Mouse (Mus musculus) midbrain, embryonic 12.5 days (tissue): ENCODE measurements around the gene Zfp609. TPM values are rescaled to one million over a fixed set of nuclear protein-coding genes. Genes with fewer than 3 reads are reported as not detected.

ENCODE experiments used
- ATAC-seq: fragments of 200-750 bp; cut with Nextera tagmentation; 2 replicates; pipeline ENCODE4 v1.8.0; 2017; ENCODE audit warnings: low read depth, moderate TSS enrichment, moderate library complexity; ENCODE audit not compliant: low FRiP score
- H3K27ac ChIP-seq: fragments of 300-500 bp; sonication (generic); replicated peaks from 2 replicates; pipeline ENCODE4 v1.5.1; 2016; ENCODE audit warnings: mild to moderate bottlenecking
- H3K27me3 ChIP-seq: fragments of 300-500 bp; sonication (generic); 2 replicates; pipeline ENCODE4 v1.6.1; 2016; ENCODE audit warnings: mild to moderate bottlenecking
- H3K36me3 ChIP-seq: fragments of 300-500 bp; sonication (generic); 2 replicates; pipeline ENCODE4 v1.6.1; 2016
- H3K4me1 ChIP-seq: fragments of 300-500 bp; sonication (generic); 2 replicates; pipeline ENCODE4 v1.6.1; 2016
- H3K4me2 ChIP-seq: fragments of 300-500 bp; sonication (generic); replicated peaks from 2 replicates; pipeline ENCODE4 v1.6.1; 2016; ENCODE audit warnings: mild to moderate bottlenecking, moderate library complexity
- H3K4me3 ChIP-seq: fragments of 300-500 bp; sonication (generic); 2 replicates; pipeline ENCODE4 v1.5.1; 2016; ENCODE audit warnings: mild to moderate bottlenecking
- H3K9ac ChIP-seq: fragments of 300-500 bp; sonication (generic); replicated peaks from 2 replicates; pipeline ENCODE4 v1.6.1; 2016; ENCODE audit warnings: mild to moderate bottlenecking, moderate library complexity
- H3K9me3 ChIP-seq: fragments of 300-500 bp; sonication (generic); 2 replicates; pipeline ENCODE4 v1.6.1; 2016; ENCODE audit warnings: mild to moderate bottlenecking
- WGBS: fragments of 180-500 bp; shearing (Covaris S2); methylation state at CpG from one replicate; pipeline ENCODE4 v1.1.7; 2016; 5-methylcytosine and 5-hydroxymethylcytosine counted together
- polyA plus RNA-seq: library from polyadenylated mRNA; unstranded; fragments of >200 nt; fragmentation: Nextera tagmentation; extraction: Ambion mirVana; gene quantifications from 2 replicates; pipeline ENCODE4 v1.2.1, GENCODE M21; 2016

Zfp609 gene
- polyA plus RNA-seq, 1 experiment from 2014 or later, result 12.0 TPM

DNA sequence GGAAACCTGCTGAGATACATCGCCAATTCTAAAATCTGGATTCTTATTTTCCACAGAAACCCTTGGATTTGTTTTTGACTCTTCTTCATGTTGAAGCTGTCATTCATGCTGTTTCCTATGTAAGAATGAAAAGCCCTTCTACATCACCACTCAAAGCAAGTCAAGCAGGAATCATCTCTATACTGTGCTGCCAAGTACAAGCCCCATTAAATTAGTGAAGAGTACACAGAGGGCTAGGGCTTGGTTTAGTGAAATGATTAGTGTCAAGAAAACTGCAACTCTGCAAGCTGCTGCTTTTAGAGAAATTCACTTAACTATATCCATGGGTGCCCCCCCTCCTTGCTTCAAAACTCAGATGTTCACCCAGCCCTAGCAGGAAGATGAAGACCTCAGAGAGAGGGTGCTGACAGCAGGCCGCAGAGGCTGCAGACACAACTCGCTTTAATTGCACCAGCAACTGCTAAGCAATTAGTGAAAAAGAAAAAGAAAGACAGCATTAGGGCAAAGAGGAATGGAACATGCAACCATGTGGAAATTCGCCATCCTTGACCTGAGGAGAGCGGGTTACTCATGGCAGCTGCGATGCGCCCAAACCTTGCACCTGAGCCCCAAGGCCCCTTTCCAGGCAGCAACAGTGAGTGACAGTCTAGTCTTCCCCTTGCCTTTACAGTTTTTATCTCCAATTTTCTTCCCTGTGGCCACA, 71.5 kb downstream of the Zfp609 start:
- 0 out of 2 replicates have a peak overlapping the region, but pooled peaks have one; percentile 39 for H3K27ac ChIP-seq
- H3K9me3 ChIP-seq, result no peaks in the 10 kb centered on the region
- H3K27me3 ChIP-seq, result no peaks in the 10 kb centered on the region
- 87% methylated on average over 7 of the region's 7 CpGs for WGBS
- H3K9ac ChIP-seq, result no peak overlapping the region
- no peak overlapping the region for H3K4me3 ChIP-seq
- no peak overlapping the region for H3K4me2 ChIP-seq
- no peak for ATAC-seq
- H3K36me3 ChIP-seq, result no peaks in the 10 kb centered on the region; the same call in 1 of the 2 replicates
- H3K4me1 ChIP-seq, result peaks cover 8% of the 10 kb centered on the region; the same call in 1 of the 2 replicates

GRCm38 (mm10) chr9:65755164-65755563, 72.2 kb downstream of the Zfp609 start:
- no peak overlapping the region for H3K4me2 ChIP-seq
- peaks cover 8% of the 10 kb centered on the region; the same call in 1 of the 2 replicates for H3K4me1 ChIP-seq
- H3K36me3 ChIP-seq, result no peaks in the 10 kb centered on the region; the same call in 1 of the 2 replicates
- H3K4me3 ChIP-seq, result no peak overlapping the region
- no peak for ATAC-seq
- H3K27me3 ChIP-seq, result no peaks in the 10 kb centered on the region
- H3K27ac ChIP-seq, result no peak overlapping the region
- H3K9me3 ChIP-seq, result no peaks in the 10 kb centered on the region
- H3K9ac ChIP-seq, result no peak overlapping the region
- 90% methylated on average over 1 of the region's 1 CpGs for WGBS

- H3K4me3 ChIP-seq, result no peak overlapping the region
- H3K9me3 ChIP-seq, result no peaks in the 10 kb centered on the region
- H3K36me3 ChIP-seq, result no peaks in the 10 kb centered on the region; the same call in 1 of the 2 replicates
- no peak overlapping the region for H3K4me2 ChIP-seq
- H3K4me1 ChIP-seq, result peaks cover 12% of the 10 kb centered on the region
- H3K9ac ChIP-seq, result no peak overlapping the region
- no peak for ATAC-seq
- H3K27ac ChIP-seq, result no peak overlapping the region
- H3K27me3 ChIP-seq, result no peaks in the 10 kb centered on the region
- 94% methylated on average over 3 of the region's 3 CpGs for WGBS
These were observed 74.7 kb downstream of the Zfp609 start for GRCm38 (mm10) chr9:65752632-65753031.

GRCm38 (mm10) chr9:65751906-65752305, 75.5 kb downstream of the Zfp609 start:
- ATAC-seq, result no peak
- Histone ChIP-seq H3K27me3 (no peaks in the 10 kb centered on the region), H3K4me2 (no peak overlapping the region), H3K9me3 (no peaks in the 10 kb centered on the region), H3K9ac (no peak overlapping the region), H3K4me3 (no peak overlapping the region), H3K27ac (no peak overlapping the region), H3K4me1 (peaks cover 12% of the 10 kb centered on the region), H3K36me3 (no peaks in the 10 kb centered on the region; the same call in 1 of the 2 replicates)
- 96% methylated on average over 7 of the region's 7 CpGs for WGBS

DNA sequence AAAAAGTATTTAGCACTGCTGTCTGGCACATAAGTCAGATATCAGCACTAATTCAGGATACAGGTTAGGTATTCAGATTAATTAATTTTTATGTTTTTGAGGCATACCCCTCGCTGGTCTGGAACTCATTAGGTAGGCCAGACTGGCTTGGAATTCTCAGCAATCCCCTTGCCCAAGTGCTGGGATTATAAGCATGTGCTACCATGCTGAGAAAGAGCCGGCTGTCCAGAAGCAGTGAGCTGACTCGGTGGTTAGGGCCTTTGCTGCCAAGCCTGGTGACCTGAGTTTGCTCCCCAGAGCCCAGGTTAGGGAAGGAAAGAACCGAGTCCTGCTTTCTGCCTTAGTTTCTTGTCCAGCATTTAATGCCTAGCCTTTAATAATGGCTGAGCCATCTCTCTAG, 79.3 kb downstream of the Zfp609 start:
- WGBS, result 46% methylated on average over 4 of the region's 4 CpGs
- no peak overlapping the region; the same call in 1 of the 2 replicates for H3K27ac ChIP-seq
- no peaks in the 10 kb centered on the region for H3K9me3 ChIP-seq

DNA sequence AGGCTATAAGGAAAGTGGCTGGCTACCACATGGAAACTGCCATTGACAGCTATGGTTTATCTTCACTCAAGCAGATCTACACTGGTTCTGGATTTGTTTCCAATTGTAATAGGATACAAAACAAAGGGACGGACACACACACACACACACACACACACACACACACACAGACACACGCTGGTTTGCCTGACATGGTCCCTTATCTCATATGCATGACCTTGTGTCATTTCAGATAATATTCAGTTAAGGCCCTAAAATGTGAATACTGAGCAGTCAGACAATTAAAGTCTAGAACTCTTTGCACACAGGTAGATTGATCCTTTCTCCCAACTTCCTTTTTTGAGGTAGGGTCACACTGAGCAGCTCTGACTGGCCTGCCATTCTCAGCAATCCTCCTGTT, 80.9 kb downstream of the Zfp609 start:
- ATAC-seq, result no peak

More for the DNA sequence above, 79.3 kb downstream of the Zfp609 start:
- H3K4me1 ChIP-seq, result peaks cover 41% of the 10 kb centered on the region
- no peaks in the 10 kb centered on the region for H3K27me3 ChIP-seq
- H3K36me3 ChIP-seq, result no peaks in the 10 kb centered on the region; the same call in 1 of the 2 replicates
- H3K4me2 ChIP-seq, result no peak overlapping the region
- H3K9ac ChIP-seq, result no peak overlapping the region
- no peak for ATAC-seq
- H3K4me3 ChIP-seq, result no peak overlapping the region

GRCm38 (mm10) chr9:65745456-65745855, 81.9 kb downstream of the Zfp609 start:
- Histone ChIP-seq H3K4me2 (no peak overlapping the region), H3K27ac (peak overlapping the region; percentile 87), H3K9ac (no peak overlapping the region), H3K4me1 (peaks cover 47% of the 10 kb centered on the region), H3K4me3 (no peak overlapping the region), H3K9me3 (no peaks in the 10 kb centered on the region), H3K27me3 (no peaks in the 10 kb centered on the region), H3K36me3 (no peaks in the 10 kb centered on the region)
- ATAC-seq, result no peak
- WGBS, result 70% methylated on average over 5 of the region's 5 CpGs

More for the DNA sequence above, 80.9 kb downstream of the Zfp609 start:
- WGBS, result 80% methylated on average over 2 of the region's 2 CpGs
- Histone ChIP-seq H3K4me1 (peaks cover 47% of the 10 kb centered on the region), H3K4me3 (no peak overlapping the region), H3K9ac (no peak overlapping the region), H3K36me3 (no peaks in the 10 kb centered on the region), H3K4me2 (no peak overlapping the region), H3K27ac (no peak overlapping the region), H3K27me3 (no peaks in the 10 kb centered on the region), H3K9me3 (no peaks in the 10 kb centered on the region)

GRCm38 (mm10) chr9:65744171-65745082, 82.9 kb downstream of the Zfp609 start:
- Histone ChIP-seq H3K36me3 (no peaks in the 10 kb centered on the region), H3K4me1 (peaks cover 46% of the 10 kb centered on the region), H3K27ac (peak overlapping the region; percentile 87), H3K27me3 (no peaks in the 10 kb centered on the region), H3K9me3 (no peaks in the 10 kb centered on the region), H3K4me2 (peak overlapping the region; percentile 31), H3K4me3 (no peak overlapping the region), H3K9ac (no peak overlapping the region; the same call in 1 of the 2 replicates)
- WGBS, result 21% methylated on average over 4 of the region's 4 CpGs
- peak; percentile 93 for ATAC-seq

DNA sequence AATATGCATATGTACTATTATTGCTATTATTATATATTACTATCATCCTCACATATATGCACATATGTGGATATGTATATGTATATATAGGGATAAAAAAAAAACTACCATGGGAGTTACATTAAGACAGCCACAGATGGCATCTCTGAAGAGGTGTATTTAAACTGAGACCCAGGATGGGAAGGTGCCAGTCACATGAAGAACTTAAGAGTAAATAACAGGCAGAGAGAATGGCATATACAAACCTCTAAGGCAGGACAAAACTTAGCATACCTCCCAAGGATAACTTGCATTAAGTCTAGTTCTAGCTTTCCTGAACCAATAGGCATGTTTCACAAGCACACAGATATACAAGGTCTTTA, 83.6 kb downstream of the Zfp609 start:
- H3K4me2 ChIP-seq, result peak overlapping the region; percentile 31; the same call in 1 of the 2 replicates
- peak overlapping the region; percentile 87 for H3K27ac ChIP-seq
- no peaks in the 10 kb centered on the region for H3K27me3 ChIP-seq
- no peak overlapping the region for H3K4me3 ChIP-seq
- no peaks in the 10 kb centered on the region for H3K36me3 ChIP-seq
- H3K9me3 ChIP-seq, result no peaks in the 10 kb centered on the region
- no peak for ATAC-seq
- peaks cover 43% of the 10 kb centered on the region for H3K4me1 ChIP-seq
- H3K9ac ChIP-seq, result no peak overlapping the region

DNA sequence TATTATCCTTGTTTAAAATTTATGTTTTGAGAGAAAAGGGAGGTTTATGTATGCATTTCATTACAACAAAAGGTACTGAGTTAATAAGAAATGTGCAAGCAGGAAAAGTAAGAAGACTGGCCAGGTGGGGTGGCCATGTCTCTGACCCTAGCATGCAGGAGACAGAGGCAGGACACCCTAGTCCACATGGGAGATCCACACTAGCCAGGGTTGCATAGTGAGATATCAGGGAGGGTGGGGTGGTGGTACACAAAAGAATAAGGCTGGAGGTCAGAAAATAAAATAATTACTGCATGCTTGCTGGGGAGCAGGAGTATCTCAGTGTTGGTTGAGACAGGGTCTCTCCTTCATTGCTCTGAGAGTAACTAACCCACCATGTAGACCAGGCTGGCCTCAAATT, 84.0 kb downstream of the Zfp609 start:
- Histone ChIP-seq H3K27ac (peak overlapping the region; percentile 87), H3K9ac (no peak overlapping the region)

GRCm38 (mm10) chr9:65742777-65743176, 84.6 kb downstream of the Zfp609 start:
- no peaks in the 10 kb centered on the region for H3K9me3 ChIP-seq
- no peak overlapping the region for H3K4me3 ChIP-seq
- H3K4me2 ChIP-seq, result no peak overlapping the region
- H3K27ac ChIP-seq, result no peak overlapping the region
- no peaks in the 10 kb centered on the region for H3K36me3 ChIP-seq
- H3K27me3 ChIP-seq, result no peaks in the 10 kb centered on the region
- no peak overlapping the region for H3K9ac ChIP-seq
- peaks cover 43% of the 10 kb centered on the region for H3K4me1 ChIP-seq
- ATAC-seq, result no peak
- WGBS, result 85% methylated on average over 3 of the region's 3 CpGs

More for the DNA sequence above, 84.0 kb downstream of the Zfp609 start:
- Histone ChIP-seq H3K4me1 (peaks cover 43% of the 10 kb centered on the region), H3K9me3 (no peaks in the 10 kb centered on the region), H3K27me3 (no peaks in the 10 kb centered on the region), H3K4me2 (no peak overlapping the region), H3K4me3 (no peak overlapping the region), H3K36me3 (no peaks in the 10 kb centered on the region)
- no peak for ATAC-seq
